Mouse (Mus musculus): Measurements from ENCODE around the gene Mtg1.
"Not testable (repeated sequence)": the region's sequence is repeated elsewhere in the genome, so short reads cannot be mapped to it uniquely, and the experiment has no call there.

DNA sequence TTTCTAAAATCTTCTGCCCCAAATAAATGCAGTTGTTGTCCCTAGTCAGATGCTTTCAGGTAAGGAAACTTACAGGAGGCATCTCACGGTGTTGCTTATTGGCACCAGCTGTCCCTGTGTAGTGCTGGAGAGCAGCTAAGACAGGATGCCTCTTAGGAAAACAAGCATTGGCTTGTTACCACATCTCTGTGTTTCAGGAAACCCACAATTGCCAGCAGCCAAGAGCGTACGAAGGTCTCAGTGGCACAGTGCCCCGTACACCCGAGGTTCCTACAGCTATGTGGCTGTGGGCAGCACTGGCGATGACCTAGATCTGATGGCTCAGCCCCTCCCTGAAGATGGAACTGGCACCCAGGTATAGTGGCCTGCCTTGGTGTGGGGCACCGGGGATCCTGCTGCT, 5.2 kb upstream of the Mtg1 start:
- not testable (repeated sequence) for TF ChIP-seq CTCF, EP300 (IDR thresholded peaks at IDR 0.05)
